Comparison of ENCODE assay signal across 8 mouse cellular contexts in the genomic region with DNA sequence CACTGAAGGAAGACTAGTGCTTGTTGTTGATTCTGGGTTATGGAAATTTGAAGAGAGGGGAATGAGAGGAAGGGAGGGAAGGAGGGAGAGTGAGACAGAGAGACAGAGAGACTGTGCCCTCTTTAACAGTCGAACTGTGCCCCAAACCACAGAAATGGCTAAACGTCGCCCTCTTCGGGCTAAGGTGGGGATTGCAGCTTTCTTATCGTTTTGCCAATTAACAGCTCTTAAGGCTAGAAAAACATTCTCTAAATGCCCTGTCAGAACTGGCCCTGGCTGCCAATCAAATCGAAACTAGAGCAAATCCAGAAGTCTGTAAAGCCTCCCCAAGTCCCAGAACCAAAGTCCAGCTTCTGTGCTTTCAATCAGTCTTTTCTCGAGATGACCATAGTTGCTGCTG. TPM values are rescaled to one million over a fixed set of nuclear protein-coding genes. Genes with fewer than 3 reads are reported as not detected.
DNase-seq lines count a peak whose midpoint lies in the region; ATAC-seq and TF ChIP-seq lines count a peak whose summit lies in the region.

No protein-coding gene starts in this region.

- WGBS in liver, embryonic 12.5 days (ENCODE audit: insufficient replicate concordance): 8% methylated on average over 7 of the region's 7 CpGs
- WGBS in hindbrain, postnatal 0 days: 29% methylated on average over 7 of the region's 7 CpGs
- WGBS in thymus, adult 2 months: 7% methylated on average over 7 of the region's 7 CpGs

- no peak overlapping the region for H3K4me3 ChIP-seq in liver, embryonic 12.5 days
- H3K4me3 ChIP-seq in brown adipose tissue, adult 24 weeks (ENCODE audit: insufficient read depth, low read depth, low read length): 0 out of 2 replicates have a peak overlapping the region, but pooled peaks have one; percentile 24
- no peak overlapping the region for H3K4me3 ChIP-seq in hindbrain, postnatal 0 days (ENCODE audit: low read length)
- H3K4me3 ChIP-seq in thymus, adult 2 months (ENCODE audit: control insufficient read depth, insufficient read depth, low read length): no peak overlapping the region

- TF ChIP-seq POLR2A in thymus, adult 2 months (IDR thresholded peaks at IDR 0.05; ENCODE audit: control insufficient read depth, extremely low read depth, insufficient read depth, low read length, poor library complexity): no peak

- ATAC-seq in liver, embryonic 12.5 days: no peak
- peak; percentile 65; the same call in 1 of the 2 replicates for ATAC-seq in frontal cortex, adult (ENCODE audit: low TSS enrichment)
- no peak for ATAC-seq in hindbrain, postnatal 0 days
- ATAC-seq in neutrophil, adult 5-6 weeks (ENCODE audit: extremely low read depth, insufficient number of reproducible peaks, low FRiP score, poor library complexity, severe bottlenecking): 0 out of 2 replicates have a peak, but pooled peaks have one; percentile 44

- H3K36me3 ChIP-seq in liver, embryonic 12.5 days: no peaks in the 10 kb centered on the region
- no peaks in the 10 kb centered on the region for H3K36me3 ChIP-seq in hindbrain, postnatal 0 days (ENCODE audit: insufficient read depth, low read length)
- H3K36me3 ChIP-seq in thymus, adult 2 months (ENCODE audit: control insufficient read depth, insufficient read depth, low read length): no peaks in the 10 kb centered on the region

- H3K9me3 ChIP-seq in liver, embryonic 12.5 days (replicated peaks): no peaks in the 10 kb centered on the region
- H3K9me3 ChIP-seq in hindbrain, postnatal 0 days (ENCODE audit: low read length): no peaks in the 10 kb centered on the region

- H3K27ac ChIP-seq in liver, embryonic 12.5 days: no peak overlapping the region
- no peak overlapping the region for H3K27ac ChIP-seq in brown adipose tissue, adult 24 weeks (replicated peaks; ENCODE audit: low read depth, low read length)
- no peak overlapping the region for H3K27ac ChIP-seq in hindbrain, postnatal 0 days
- H3K27ac ChIP-seq in thymus, adult 2 months (ENCODE audit: control insufficient read depth, insufficient read depth, low read length): no peak overlapping the region

- H3K4me1 ChIP-seq in liver, embryonic 12.5 days: no peaks in the 10 kb centered on the region
- H3K4me1 ChIP-seq in brown adipose tissue, adult 24 weeks (ENCODE audit: control insufficient read depth, insufficient read depth, insufficient read length, low read length): no peaks in the 10 kb centered on the region
- no peaks in the 10 kb centered on the region for H3K4me1 ChIP-seq in hindbrain, postnatal 0 days (ENCODE audit: insufficient read depth, low read length)
- no peaks in the 10 kb centered on the region; the same call in 1 of the 2 replicates for H3K4me1 ChIP-seq in thymus, adult 2 months (replicated peaks; ENCODE audit: control insufficient read depth, insufficient read depth, low read length)

- H3K9ac ChIP-seq in liver, embryonic 12.5 days: no peak overlapping the region
- H3K9ac ChIP-seq in hindbrain, postnatal 0 days (replicated peaks; ENCODE audit: low read length): no peak overlapping the region

- TF ChIP-seq CTCF in hindbrain, postnatal 0 days (IDR thresholded peaks at IDR 0.05; ENCODE audit: low read depth): peak; percentile 75
- TF ChIP-seq CTCF in thymus, adult 2 months (IDR thresholded peaks at IDR 0.05; ENCODE audit: borderline replicate concordance, control insufficient read depth, extremely low read depth, insufficient read depth, low read length, poor library complexity): no peak

- H3K27me3 ChIP-seq in liver, embryonic 12.5 days (replicated peaks): no peaks in the 10 kb centered on the region
- H3K27me3 ChIP-seq in hindbrain, postnatal 0 days (ENCODE audit: insufficient read depth, low read length): no peaks in the 10 kb centered on the region
- H3K27me3 ChIP-seq in thymus, adult 2 months (ENCODE audit: control insufficient read depth, insufficient read depth, low read length): no peaks in the 10 kb centered on the region

- intact Hi-C loops in left cerebral cortex, postnatal 25 days (cut with DNase I): loop anchor here (2.0 kb wide), 1 partner anchor 27 kb away; no protein-coding TSS in a partner anchor

- H3K4me2 ChIP-seq in liver, embryonic 12.5 days: no peak overlapping the region
- H3K4me2 ChIP-seq in hindbrain, postnatal 0 days (ENCODE audit: low read depth, low read length): no peak overlapping the region

- peak; percentile 59 for DNase-seq in liver
- peak; percentile 70 for DNase-seq in hindbrain, postnatal 0 days (ENCODE audit: low spot score)
- peak; percentile 62 to 65 for DNase-seq in left cerebral cortex, postnatal 25 days (ENCODE audit: low spot score in 2 of 2)
- peak; percentile 63 for DNase-seq in thymus, adult 2 months

RNA-seq across cellular contexts. Expression of gene Pgrmc1, which starts 36.4 kb away (rescaled TPM):
- polyA plus RNA-seq in liver, embryonic 12.5 days (2016; fragmentation: Nextera tagmentation; extraction: Ambion mirVana): 97.7 and 100 TPM in 2 replicates
- polyA plus RNA-seq in brown adipose tissue, adult 24 weeks (2012; ENCODE audit: insufficient read depth, insufficient read length, missing spikeins): 105 and 109 TPM in 2 replicates
- 335 and 360 TPM in 2 replicates for total RNA-seq in hindbrain, postnatal 0 days (2014; rRNA removed)
- polyA plus RNA-seq in hindbrain, postnatal 0 days (2015; fragmentation: Nextera tagmentation; extraction: Ambion mirVana): 619 and 625 TPM in 2 replicates
- total RNA-seq in left cerebral cortex, postnatal 25 days (2021): 100 to 1,000 TPM; 307 to 330 TPM
- total RNA-seq in neutrophil, adult 5-6 weeks (2017): 32.9 TPM in 2 replicates
- 65.5 and 78.0 TPM in 2 replicates for polyA plus RNA-seq in thymus, adult 2 months (2012; rRNA removed)

Comparison
In these comparisons a context has a peak if more than half of its experiments do, and no peak if none do; other contexts are left out.
1. ATAC-seq: peak in frontal cortex, adult (single experiment) and neutrophil, adult 5-6 weeks (single experiment); none in liver, embryonic 12.5 days (single experiment) and hindbrain, postnatal 0 days (single experiment).
2. Peak in every context shown above with its lines, with median percentiles within 50 percentile points of each other: DNase-seq.